28 mouse cellular contexts compared by ENCODE assay signal in the genomic region with DNA sequence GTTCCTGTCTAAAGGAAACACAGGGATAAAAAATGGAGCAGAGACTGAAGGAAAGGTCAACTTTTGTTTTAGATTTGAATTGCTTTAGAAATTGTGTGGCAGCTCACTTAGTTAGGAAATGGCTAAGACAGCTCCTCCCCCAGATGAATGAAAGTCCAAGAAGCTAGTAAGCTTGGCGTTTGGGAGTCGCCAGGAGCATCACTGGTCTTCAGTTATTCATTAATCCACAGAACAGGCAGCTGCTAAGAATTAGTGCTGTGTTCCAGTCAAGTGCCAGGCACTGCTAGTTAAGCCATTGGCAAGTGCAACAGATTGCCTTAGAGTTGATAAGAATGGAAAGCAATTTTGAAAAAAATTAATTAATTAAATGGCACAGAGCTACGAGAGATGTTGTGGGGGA.
DNase-seq lines count a peak whose midpoint lies in the region; ATAC-seq and TF ChIP-seq lines count a peak whose summit lies in the region.
"Had no signal": no experiment of that assay in that cellular context is flagged by ENCODE, and none has a peak within 500 bp of the region (broad histone marks: within the 10 kb centered on the region; RNA-seq: fewer than 3 reads in every experiment).

No protein-coding gene starts in this region.

- DNase-seq in Patski (ENCODE audit: low read depth, low spot score), result no peak
- DNase-seq in kidney, postnatal 25 days, result peak; percentile 64 to 82
- DNase-seq in frontal cortex, postnatal 14 days (ENCODE audit: low spot score in 2 of 2), result no peak
- DNase-seq: adrenal gland, postnatal 10 days; B cell, adult 2 months; cerebellum, adult 8-10 months; heart, adult 2 months; heart, postnatal 4 days; liver, postnatal 0 days; right cerebral cortex, postnatal 25 days; spleen, adult 18-20 months; thymus, adult 18-20 months; thymus, postnatal 25 days had no signal

- no peak for TF ChIP-seq CTCF in Patski (IDR thresholded peaks at IDR 0.05)
- TF ChIP-seq CTCF in intestine, postnatal 0 days (IDR thresholded peaks at IDR 0.05; ENCODE audit: low read depth), result no peak

- H3K27me3 ChIP-seq in Patski, result no peaks in the 10 kb centered on the region
- H3K27me3 ChIP-seq in intestine, postnatal 0 days (replicated peaks; ENCODE audit: control insufficient read depth, insufficient read depth, low read length), result no peaks in the 10 kb centered on the region
- no peaks in the 10 kb centered on the region for H3K27me3 ChIP-seq in kidney, embryonic 15.5 days
- H3K27me3 ChIP-seq in midbrain, embryonic 16.5 days (ENCODE audit: control insufficient read depth, insufficient read depth, low read depth, low read length), result no peaks in the 10 kb centered on the region
- H3K27me3 ChIP-seq: embryonic facial prominence, embryonic 13.5 days; forebrain, embryonic 15.5 days; heart, embryonic 12.5 days; hindbrain, embryonic 13.5 days; liver, embryonic 12.5 days; midbrain, embryonic 13.5 days; neural tube, embryonic 15.5 days had no signal

- H3K27ac ChIP-seq in intestine, postnatal 0 days (ENCODE audit: low read depth, low read length), result no peak overlapping the region
- no peak overlapping the region for H3K27ac ChIP-seq in kidney, embryonic 15.5 days
- no peak overlapping the region for H3K27ac ChIP-seq in midbrain, embryonic 16.5 days (ENCODE audit: low read length)
- H3K27ac ChIP-seq: embryonic facial prominence, embryonic 13.5 days; forebrain, embryonic 10.5 days; forebrain, embryonic 15.5 days; heart, adult 2 months; hindbrain, embryonic 13.5 days; limb, embryonic 12.5 days; liver, embryonic 12.5 days; macrophage; midbrain, embryonic 13.5 days; neural tube, embryonic 15.5 days had no signal

- no peaks in the 10 kb centered on the region for H3K9me3 ChIP-seq in intestine, postnatal 0 days (ENCODE audit: control insufficient read depth)
- H3K9me3 ChIP-seq in kidney, embryonic 15.5 days (replicated peaks), result no peaks in the 10 kb centered on the region
- no peaks in the 10 kb centered on the region for H3K9me3 ChIP-seq in midbrain, embryonic 16.5 days (replicated peaks; ENCODE audit: control insufficient read depth, low read length, poor library complexity, severe bottlenecking)
- H3K9me3 ChIP-seq: embryonic facial prominence, embryonic 13.5 days; forebrain, embryonic 10.5 days; forebrain, embryonic 15.5 days; heart, embryonic 12.5 days; hindbrain, embryonic 13.5 days; limb, embryonic 12.5 days; liver, embryonic 12.5 days; midbrain, embryonic 13.5 days; neural tube, embryonic 15.5 days had no signal

- H3K4me1 ChIP-seq in intestine, postnatal 0 days (replicated peaks; ENCODE audit: control insufficient read depth, insufficient read depth, low read length), result no peaks in the 10 kb centered on the region
- no peaks in the 10 kb centered on the region for H3K4me1 ChIP-seq in kidney, embryonic 15.5 days
- no peaks in the 10 kb centered on the region for H3K4me1 ChIP-seq in midbrain, embryonic 16.5 days (ENCODE audit: control insufficient read depth, insufficient read depth, low read length)
- H3K4me1 ChIP-seq: forebrain, embryonic 15.5 days; limb, embryonic 12.5 days; liver, embryonic 12.5 days had no signal

- CTCF ChIA-PET in Patski (lab: Charles Lee), result interaction anchor here (0.9 to 1.4 kb wide), 2 partner anchors 8 to 251 kb away, joined by 4 read pairs; no protein-coding TSS in a partner anchor

- no peak overlapping the region for H3K9ac ChIP-seq in intestine, postnatal 0 days (ENCODE audit: low read depth, low read length)
- no peak overlapping the region for H3K9ac ChIP-seq in kidney, embryonic 15.5 days
- H3K9ac ChIP-seq in midbrain, embryonic 16.5 days (ENCODE audit: low read depth, low read length), result no peak overlapping the region
- H3K9ac ChIP-seq: embryonic facial prominence, embryonic 13.5 days; forebrain, embryonic 15.5 days; heart, embryonic 12.5 days; hindbrain, embryonic 13.5 days; limb, embryonic 12.5 days; liver, embryonic 12.5 days; liver, postnatal 0 days; midbrain, embryonic 13.5 days; neural tube, embryonic 15.5 days had no signal

- H3K4me3 ChIP-seq in intestine, postnatal 0 days (ENCODE audit: low read depth, low read length), result no peak overlapping the region
- no peak overlapping the region for H3K4me3 ChIP-seq in kidney, embryonic 15.5 days (replicated peaks)
- no peak overlapping the region for H3K4me3 ChIP-seq in midbrain, embryonic 16.5 days (ENCODE audit: low read depth, low read length)
- H3K4me3 ChIP-seq: embryonic facial prominence, embryonic 13.5 days; forebrain, embryonic 10.5 days; forebrain, embryonic 15.5 days; heart, adult 2 months; heart, embryonic 12.5 days; hindbrain, embryonic 13.5 days; limb, embryonic 12.5 days; liver, embryonic 12.5 days; midbrain, embryonic 13.5 days; neural tube, embryonic 15.5 days had no signal

- 27% methylated on average over 3 of the region's 3 CpGs for WGBS in intestine, postnatal 0 days
- WGBS in kidney, embryonic 15.5 days, result 39% methylated on average over 3 of the region's 3 CpGs
- WGBS in midbrain, embryonic 16.5 days, result 54% methylated on average over 3 of the region's 3 CpGs

- peak; percentile 54 for ATAC-seq in Patski
- peak; percentile 53; the same call in 1 of the 2 replicates for ATAC-seq in intestine, postnatal 0 days
- ATAC-seq in kidney, embryonic 15.5 days (replicated peaks; ENCODE audit: low FRiP score), result peak; percentile 54; the same call in 1 of the 2 replicates
- ATAC-seq in midbrain, embryonic 16.5 days, result no peak
- ATAC-seq in frontal cortex, adult (ENCODE audit: low TSS enrichment), result no peak
- ATAC-seq: forebrain, embryonic 15.5 days; liver, embryonic 12.5 days; liver, postnatal 0 days; lung, postnatal 0 days; midbrain, embryonic 13.5 days had no signal

- POLR2A ChIA-PET in Patski (lab: Charles Lee), result interaction anchor here (0.5 kb wide), 1 partner anchor 1468 kb away, joined by 3 read pairs; no protein-coding TSS in a partner anchor

- H3K36me3 ChIP-seq in intestine, postnatal 0 days (ENCODE audit: control insufficient read depth, insufficient read depth), result no peaks in the 10 kb centered on the region
- H3K36me3 ChIP-seq in kidney, embryonic 15.5 days, result no peaks in the 10 kb centered on the region
- H3K36me3 ChIP-seq in midbrain, embryonic 16.5 days (ENCODE audit: control insufficient read depth, insufficient read depth, low read length), result no peaks in the 10 kb centered on the region
- H3K36me3 ChIP-seq: embryonic facial prominence, embryonic 13.5 days; forebrain, embryonic 10.5 days; forebrain, embryonic 15.5 days; heart, embryonic 12.5 days; hindbrain, embryonic 13.5 days; limb, embryonic 12.5 days; liver, embryonic 12.5 days; midbrain, embryonic 13.5 days; neural tube, embryonic 15.5 days had no signal

- in situ Hi-C loops in Patski (cut with MboI; ENCODE audit: low pct_unique_long_range_greater_than_20kb), result loop anchor here (25.0 kb wide), 1 partner anchor 484 kb away; no protein-coding TSS in a partner anchor

- H3K4me2 ChIP-seq in intestine, postnatal 0 days (replicated peaks; ENCODE audit: low read depth), result no peak overlapping the region
- no peak overlapping the region for H3K4me2 ChIP-seq in kidney, embryonic 15.5 days
- H3K4me2 ChIP-seq in midbrain, embryonic 16.5 days (ENCODE audit: low read length), result no peak overlapping the region
- H3K4me2 ChIP-seq: embryonic facial prominence, embryonic 13.5 days; forebrain, embryonic 15.5 days; heart, embryonic 12.5 days; hindbrain, embryonic 13.5 days; limb, embryonic 12.5 days; liver, embryonic 12.5 days; midbrain, embryonic 13.5 days; neural tube, embryonic 15.5 days had no signal

Comparison
In these comparisons a context has a peak if more than half of its experiments do, and no peak if none do; other contexts are left out.
1. ATAC-seq: peak in Patski (single experiment), intestine, postnatal 0 days (single experiment) and kidney, embryonic 15.5 days (single experiment); none in midbrain, embryonic 16.5 days (single experiment) and frontal cortex, adult (single experiment).
2. DNase-seq: peak in kidney, postnatal 25 days (2 of 2); none in Patski (single experiment) and frontal cortex, postnatal 14 days (0 of 2).